Mouse (Mus musculus): ENCODE measurements around the gene Ubp1. TPM values are rescaled to one million over a fixed set of nuclear protein-coding genes. Genes with fewer than 3 reads are reported as not detected.

The Ubp1 gene
- polyA plus RNA-seq, 1 experiment: 98.5 TPM

DNA sequence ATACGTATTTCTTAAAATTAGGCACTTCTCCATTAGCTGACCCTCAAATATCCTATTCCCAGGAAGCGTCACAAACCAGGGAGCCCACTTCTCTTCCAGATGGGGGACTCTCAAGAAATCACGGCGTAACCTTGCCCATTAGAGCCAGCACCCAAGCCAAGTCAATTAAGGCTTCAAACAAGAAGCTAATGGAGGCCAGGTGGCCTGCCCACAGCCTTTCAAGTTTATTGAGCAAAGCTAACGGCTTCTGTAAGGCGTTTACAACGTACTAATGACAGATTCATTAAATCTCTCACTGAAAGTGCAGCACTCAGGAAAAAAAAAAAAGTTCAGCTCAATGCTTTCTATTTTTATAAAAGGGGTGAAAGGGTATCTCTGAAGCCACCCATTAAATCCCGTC, 95.1 kb downstream of the Ubp1 start:
- no peak for TF ChIP-seq GATA1 (IDR thresholded peaks at IDR 0.05; ENCODE audit: low read length)

DNA sequence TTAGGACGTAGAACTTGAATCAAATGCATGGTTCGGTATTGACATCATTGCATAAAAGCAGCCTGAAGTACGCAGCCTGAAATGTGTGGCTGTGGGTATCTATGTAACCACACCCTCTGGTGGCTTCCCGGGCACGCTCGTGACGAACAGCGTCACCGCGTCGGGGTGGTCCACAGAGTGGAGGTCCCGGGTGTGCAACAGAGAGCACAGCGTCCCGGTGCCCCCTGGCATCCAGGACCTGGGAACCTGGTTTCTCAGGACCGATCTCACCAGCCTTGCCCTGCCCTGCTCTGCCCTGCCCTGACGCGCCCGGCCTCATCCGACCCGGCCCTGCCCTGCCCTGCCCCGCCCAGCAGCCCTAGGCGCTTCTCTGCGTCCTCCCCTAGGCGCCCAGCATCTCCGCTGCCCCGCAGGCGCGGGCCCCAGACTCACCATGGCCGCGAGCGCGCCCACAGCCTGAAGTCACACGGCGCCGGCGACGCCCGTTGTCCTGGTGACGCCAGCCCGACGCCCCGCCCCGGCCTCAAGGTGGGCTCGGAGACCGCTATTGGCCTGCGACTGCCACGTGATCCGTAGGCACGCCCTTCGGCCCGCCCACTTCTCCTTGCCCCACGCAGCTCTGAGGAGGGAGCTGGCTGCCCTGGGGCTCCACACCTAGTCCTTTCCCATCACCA, 95.7 kb downstream of the Ubp1 start:
- no peak for TF ChIP-seq GATA1 (IDR thresholded peaks at IDR 0.05; ENCODE audit: low read length)

Other genes with a start within 250 kb of the Ubp1 start
- 329 and 368 TPM in 2 replicates for gene Pdcd6ip, start 222.7 kb upstream of the Ubp1 start, polyA plus RNA-seq (2012)
- 11.7 and 15.0 TPM in 2 replicates for gene Clasp2, start 189.5 kb upstream of the Ubp1 start, polyA plus RNA-seq (2012)
- gene Fbxl2, start 115.3 kb downstream of the Ubp1 start, polyA plus RNA-seq (2012): 0.13 and 0.25 TPM in 2 replicates
- not detected in 2 replicates for gene Susd5, start 126.2 kb downstream of the Ubp1 start, polyA plus RNA-seq (2012)